Mouse (Mus musculus) CD4-positive, CD25-positive, alpha-beta regulatory T cell, adult 2 months (primary cell): ENCODE data around the gene Sncg.

ENCODE experiments used
- DNase-seq: peaks from one replicate; pipeline ENCODE4 v3.0.0-alpha.2; 2012; ENCODE audit warnings: low read depth, low spot score

Sncg gene

DNA sequence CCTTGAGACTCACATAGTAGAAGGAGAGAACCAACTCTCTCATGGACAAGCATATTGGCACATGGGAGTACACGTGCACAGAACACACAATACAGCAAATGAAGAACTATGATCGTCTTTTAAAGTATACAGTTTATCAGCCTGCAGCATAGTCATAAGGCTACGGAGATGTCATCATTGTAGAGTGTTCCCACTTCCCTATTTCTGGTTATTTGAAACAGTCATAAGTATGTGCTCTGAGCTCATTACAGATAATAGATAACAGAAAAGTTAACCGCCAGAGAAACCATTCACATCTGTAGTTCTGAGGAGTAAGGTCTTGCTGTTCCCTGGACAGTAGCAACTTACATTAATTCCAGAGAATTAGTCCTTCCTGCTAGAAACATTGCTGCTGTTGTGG lies 31.5 kb downstream of the Sncg start:
- DNase-seq = no peak

DNA sequence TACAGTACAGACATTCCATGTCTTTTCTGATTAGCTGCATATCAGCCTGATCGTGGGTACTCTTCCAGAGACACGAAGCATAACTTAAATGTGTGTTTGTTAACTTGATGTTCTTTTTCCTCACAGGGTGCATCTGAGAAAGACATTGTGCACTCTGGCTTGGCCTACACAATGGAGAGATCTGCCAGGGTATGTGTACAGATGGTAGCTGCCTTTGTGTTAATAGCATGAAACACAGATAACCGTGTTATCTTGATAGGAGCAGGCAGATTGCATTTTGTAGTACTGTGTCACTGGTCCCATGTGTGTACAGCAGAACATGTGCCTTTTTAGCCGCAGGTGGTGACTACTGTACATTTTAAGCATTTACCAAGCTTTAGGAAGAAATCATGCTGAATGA lies 32.6 kb downstream of the Sncg start:
- no peak for DNase-seq

DNA sequence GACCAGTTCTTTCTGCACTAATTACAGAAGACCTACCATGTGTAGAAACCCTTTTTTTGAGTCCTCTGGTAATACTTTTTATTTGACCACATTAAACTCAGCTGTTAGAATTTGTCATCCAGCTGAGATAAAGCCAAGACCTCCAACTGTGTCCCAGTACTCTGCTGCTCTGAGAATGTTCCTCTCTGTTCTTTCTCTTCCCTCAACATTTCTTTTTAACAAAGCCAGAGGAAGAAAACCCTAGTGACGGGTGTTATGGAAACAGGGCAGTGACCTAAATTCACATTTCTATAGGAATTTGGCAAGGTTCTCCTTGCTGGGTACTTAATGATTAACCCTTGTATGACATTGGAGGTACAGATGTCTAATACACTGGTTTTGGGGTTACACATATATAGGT lies 35.1 kb downstream of the Sncg start:
- no peak for DNase-seq

DNA sequence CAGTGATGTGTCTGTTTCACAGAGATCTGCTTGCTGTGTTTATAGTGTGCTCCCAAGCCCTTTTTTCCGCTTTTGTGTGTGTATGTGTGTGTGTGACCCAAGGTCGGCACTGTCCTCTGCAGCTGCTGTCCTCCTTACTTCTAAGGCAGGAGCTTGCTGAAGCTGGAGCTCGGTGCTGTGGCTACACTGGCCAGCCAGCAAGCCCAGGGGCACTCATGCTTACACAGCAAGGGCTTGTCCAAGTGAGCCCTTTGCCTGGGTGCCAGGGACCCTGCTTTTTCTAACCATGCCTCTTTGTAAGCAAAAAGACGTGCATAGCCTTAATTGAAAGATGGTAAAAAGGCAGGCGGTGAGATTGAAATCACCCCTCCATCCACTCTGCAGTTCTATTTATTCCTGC lies 42.1 kb downstream of the Sncg start:
- DNase-seq = no peak

DNA sequence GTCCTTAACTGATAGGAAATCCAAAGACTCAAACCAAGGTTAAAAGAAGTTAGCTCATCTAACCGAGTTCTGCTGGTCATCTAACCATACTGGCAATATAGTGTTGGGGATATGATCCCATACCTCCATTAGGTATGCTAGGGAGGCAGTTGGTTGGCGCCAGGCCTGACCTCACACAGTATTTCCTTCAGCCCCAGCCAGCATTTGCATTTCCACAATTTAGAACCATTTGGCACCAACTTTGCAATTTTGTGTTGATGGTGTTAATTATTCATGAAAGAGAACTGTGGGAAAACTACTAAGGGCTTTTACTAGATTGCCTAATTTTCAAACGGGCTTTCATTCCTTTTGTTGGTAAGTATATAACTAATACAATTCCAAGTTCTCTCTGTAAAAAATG lies 42.7 kb downstream of the Sncg start:
- no peak for DNase-seq

DNA sequence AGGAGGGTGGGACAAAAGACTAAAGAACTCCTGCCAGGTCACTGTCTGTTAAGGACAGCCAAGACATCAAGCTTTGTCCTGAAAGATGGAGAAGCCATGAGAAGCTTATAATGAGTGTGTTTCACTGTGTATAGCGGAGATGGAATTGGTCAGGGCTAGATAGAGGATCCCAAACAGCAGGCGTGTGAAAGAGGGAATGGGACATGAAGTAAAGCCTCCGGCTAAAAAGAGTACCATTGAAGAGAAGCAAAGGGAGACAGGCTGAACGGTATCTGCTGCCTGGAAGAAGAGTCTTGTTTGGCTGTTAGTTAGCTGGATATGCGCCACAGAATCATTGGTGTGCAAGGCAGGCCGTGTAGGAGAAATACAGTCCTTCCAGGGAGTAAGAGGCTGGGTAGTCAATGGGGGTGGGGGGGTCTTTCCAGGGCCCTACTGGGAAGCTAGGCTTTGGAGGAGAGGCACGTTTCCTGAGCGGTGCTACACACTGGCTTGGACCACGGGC lies 43.9 kb downstream of the Sncg start:
- no peak for DNase-seq

DNA sequence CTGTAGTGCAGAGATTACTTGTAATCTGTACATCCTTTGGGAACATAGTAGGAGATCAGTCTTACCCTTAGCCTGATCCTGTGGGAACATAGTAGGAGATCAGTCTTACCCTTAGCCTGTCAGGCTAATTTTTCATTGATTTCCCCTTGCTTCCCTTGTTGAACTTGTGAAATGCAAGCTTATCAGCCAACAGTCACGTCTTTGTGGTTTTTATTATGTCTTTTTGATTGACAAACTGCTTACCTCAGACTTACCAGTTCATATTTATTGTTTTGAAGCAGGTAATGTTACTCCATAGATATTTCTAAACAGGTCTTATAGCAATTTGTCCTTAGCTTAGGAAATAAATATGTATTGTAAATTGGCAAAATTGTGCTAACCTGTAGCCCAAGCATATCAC lies 47.0 kb downstream of the Sncg start:
- DNase-seq = no peak

DNA sequence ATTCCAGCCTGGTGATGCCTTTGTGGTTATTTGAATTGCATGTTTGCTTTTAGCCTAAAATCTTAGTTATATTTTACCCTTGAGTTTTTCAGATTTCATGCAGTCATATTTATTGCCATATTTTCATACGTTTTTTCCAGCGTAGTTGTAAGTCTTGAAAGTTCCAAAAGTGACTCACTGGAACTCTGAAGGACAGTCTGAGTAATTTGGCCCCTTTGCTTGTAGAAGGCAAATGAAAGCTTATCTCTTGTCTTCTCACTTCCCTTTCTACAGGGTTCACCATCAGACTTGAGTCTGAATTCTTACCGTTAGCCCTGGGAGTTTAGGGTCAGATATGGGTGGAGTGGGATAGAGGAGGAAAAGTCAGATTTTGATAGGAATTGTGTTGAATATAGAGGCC lies 48.0 kb downstream of the Sncg start:
- DNase-seq = no peak

DNA sequence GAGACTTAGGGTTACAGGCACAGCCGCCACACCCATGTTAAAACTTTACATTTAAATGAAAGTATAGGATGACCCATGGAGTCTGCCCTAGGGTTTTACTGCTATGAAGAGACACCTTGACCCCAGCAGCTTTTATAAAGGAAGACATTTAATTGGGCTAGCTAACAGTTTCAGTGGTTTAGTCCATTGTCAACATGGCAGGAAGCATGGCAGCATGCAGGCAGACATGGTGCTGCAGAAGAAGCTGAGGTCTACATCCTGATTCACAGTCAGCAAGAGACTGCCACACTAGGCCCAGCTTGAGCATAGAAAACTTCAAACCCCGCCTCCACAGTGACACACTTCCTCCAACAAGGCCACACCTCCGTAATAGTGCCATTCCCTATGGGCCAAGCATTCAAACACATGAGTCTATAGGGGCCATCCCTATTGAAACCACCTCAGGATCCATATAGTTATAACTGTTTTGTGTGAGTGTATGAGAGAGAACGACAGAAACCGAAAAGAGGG lies 51.0 kb downstream of the Sncg start:
- DNase-seq = no peak
